17 mouse cellular contexts compared by ENCODE assay signal in genomic region chr2:90559015-90559687, GRCm38 (mm10). TPM values are rescaled to one million over a fixed set of nuclear protein-coding genes. Genes with fewer than 3 reads are reported as not detected.
A peak's percentile ranks its signal among the peaks of the same experiment; 100 is the strongest.
DNase-seq lines count a peak whose midpoint lies in the region; ATAC-seq and TF ChIP-seq lines count a peak whose summit lies in the region.
"Had no signal": no experiment of that assay in that cellular context is flagged by ENCODE, and none has a peak within 500 bp of the region (broad histone marks: within the 10 kb centered on the region; RNA-seq: fewer than 3 reads in every experiment).

No protein-coding gene starts in this region.

- WGBS in heart, embryonic 11.5 days (ENCODE audit: insufficient replicate concordance), result 76% methylated on average over 2 of the region's 2 CpGs
- 64% methylated on average over 2 of the region's 2 CpGs for WGBS in heart, adult 2 months
- 43% methylated on average over 2 of the region's 2 CpGs for WGBS in macrophage (ENCODE audit: missing documents)
- WGBS in hindbrain, embryonic 12.5 days, result 82% methylated on average over 2 of the region's 2 CpGs

- intact Hi-C loops in heart, adult 2 months (cut with DNase I), result no loop called here

- no peak for TF ChIP-seq POLR2A in heart, adult 2 months (IDR thresholded peaks at IDR 0.05; ENCODE audit: insufficient read depth, low read depth, low read length)

- H3K27me3 ChIP-seq in heart, embryonic 11.5 days (ENCODE audit: control insufficient read depth, insufficient read depth, low read length), result no peaks in the 10 kb centered on the region
- no peaks in the 10 kb centered on the region for H3K27me3 ChIP-seq in heart, adult 2 months (ENCODE audit: control insufficient read depth, insufficient read depth, low read length)
- no peaks in the 10 kb centered on the region for H3K27me3 ChIP-seq in hindbrain, embryonic 12.5 days
- H3K27me3 ChIP-seq: limb, embryonic 15.5 days; neural tube, embryonic 15.5 days had no signal

- H3K9ac ChIP-seq in heart, embryonic 11.5 days (ENCODE audit: low read depth, low read length), result no peak overlapping the region
- no peak overlapping the region for H3K9ac ChIP-seq in heart, adult 2 months (ENCODE audit: low read depth, low read length)
- no peak overlapping the region for H3K9ac ChIP-seq in hindbrain, embryonic 12.5 days
- H3K9ac ChIP-seq: limb, embryonic 15.5 days; neural tube, embryonic 15.5 days had no signal

- no peak overlapping the region for H3K4me3 ChIP-seq in heart, embryonic 11.5 days (ENCODE audit: low read depth, low read length)
- no peak overlapping the region for H3K4me3 ChIP-seq in heart, adult 2 months
- H3K4me3 ChIP-seq in macrophage (ENCODE audit: inconsistent target), result no peak overlapping the region
- H3K4me3 ChIP-seq in hindbrain, embryonic 12.5 days, result no peak overlapping the region
- H3K4me3 ChIP-seq: limb, embryonic 15.5 days; myocyte; neural tube, embryonic 15.5 days had no signal

- no peak for DNase-seq in heart, adult 2 months
- peak; percentile 43 for DNase-seq in ES-CJ7 (ENCODE audit: low read depth, low spot score)
- DNase-seq: cerebellum, adult 8-10 months; gastrocnemius, postnatal 25 days; kidney, adult 18-20 months; kidney, postnatal 10 days; lung, postnatal 10 days had no signal

- no peaks in the 10 kb centered on the region for H3K9me3 ChIP-seq in heart, embryonic 11.5 days (replicated peaks; ENCODE audit: control insufficient read depth, low read length)
- no peaks in the 10 kb centered on the region for H3K9me3 ChIP-seq in hindbrain, embryonic 12.5 days (replicated peaks)
- H3K9me3 ChIP-seq: limb, embryonic 15.5 days; neural tube, embryonic 15.5 days had no signal

- peaks cover 24% of the 10 kb centered on the region for H3K4me1 ChIP-seq in heart, embryonic 11.5 days (ENCODE audit: control insufficient read depth, insufficient read depth, low read length)
- H3K4me1 ChIP-seq in heart, adult 2 months (ENCODE audit: control insufficient read depth, insufficient read depth, low read length), result peaks cover 2% of the 10 kb centered on the region
- peaks cover 8% of the 10 kb centered on the region for H3K4me1 ChIP-seq in hindbrain, embryonic 12.5 days
- H3K4me1 ChIP-seq: limb, embryonic 15.5 days had no signal

- no peak overlapping the region for H3K4me2 ChIP-seq in heart, embryonic 11.5 days
- H3K4me2 ChIP-seq in hindbrain, embryonic 12.5 days (replicated peaks), result no peak overlapping the region
- H3K4me2 ChIP-seq: limb, embryonic 15.5 days; midbrain, embryonic 11.5 days; neural tube, embryonic 15.5 days had no signal

- no peak for TF ChIP-seq CTCF in heart, adult 2 months (IDR thresholded peaks at IDR 0.05)

- no peaks in the 10 kb centered on the region for H3K79me2 ChIP-seq in heart, adult 2 months (replicated peaks; ENCODE audit: control insufficient read depth, insufficient read depth, low read length)
- H3K79me2 ChIP-seq in macrophage (ENCODE audit: inconsistent target), result peaks cover 100% of the 10 kb centered on the region

- no peak for TF ChIP-seq EP300 in heart, adult 2 months (IDR thresholded peaks at IDR 0.05; ENCODE audit: insufficient read depth, low read depth, low read length)

- peak overlapping the region; percentile 74 for H3K27ac ChIP-seq in heart, embryonic 11.5 days (ENCODE audit: low read depth, low read length)
- H3K27ac ChIP-seq in heart, adult 2 months, result no peak overlapping the region
- peak overlapping the region; percentile 69 for H3K27ac ChIP-seq in macrophage
- H3K27ac ChIP-seq in hindbrain, embryonic 12.5 days, result no peak overlapping the region
- H3K27ac ChIP-seq: limb, embryonic 15.5 days; neural tube, embryonic 15.5 days had no signal

- H3K36me3 ChIP-seq in heart, embryonic 11.5 days (ENCODE audit: control insufficient read depth, insufficient read depth, low read length), result no peaks in the 10 kb centered on the region
- no peaks in the 10 kb centered on the region for H3K36me3 ChIP-seq in heart, adult 2 months (ENCODE audit: control insufficient read depth, insufficient read depth, low read length)
- no peaks in the 10 kb centered on the region for H3K36me3 ChIP-seq in macrophage (ENCODE audit: inconsistent target)
- no peaks in the 10 kb centered on the region for H3K36me3 ChIP-seq in hindbrain, embryonic 12.5 days
- H3K36me3 ChIP-seq: limb, embryonic 15.5 days; neural tube, embryonic 15.5 days had no signal

- ATAC-seq in heart, embryonic 11.5 days (replicated peaks; ENCODE audit: insufficient number of reproducible peaks, low FRiP score, low TSS enrichment), result no peak
- peak; percentile 12 for ATAC-seq in common myeloid progenitor, adult 5-6 weeks (replicated peaks; ENCODE audit: low read depth, poor library complexity, severe bottlenecking)
- no peak for ATAC-seq in cerebellum, adult (ENCODE audit: insufficient number of reproducible peaks, low FRiP score, low TSS enrichment)
- no peak for ATAC-seq in hindbrain, embryonic 12.5 days (ENCODE audit: low FRiP score)
- no peak for ATAC-seq in megakaryocyte-erythroid progenitor cell, adult 5-6 weeks (replicated peaks; ENCODE audit: low FRiP score, low TSS enrichment, poor library complexity, severe bottlenecking)

RNA-seq across cellular contexts. Expression of gene Ptprj, which starts 21.3 kb away (rescaled TPM):
- polyA plus RNA-seq in heart, embryonic 11.5 days (2014; fragmentation: Nextera tagmentation; extraction: Ambion mirVana), result 1.6 and 1.7 TPM in 2 replicates
- total RNA-seq in heart, adult 2 months (2021), result 10 to 100 TPM in 1 of 2 experiments, 1 to 10 TPM in 1; 7.4 to 10.5 TPM
- polyA plus RNA-seq in heart, adult 2 months (2012; rRNA removed), result 3.7 and 4.8 TPM in 2 replicates
- total RNA-seq in common myeloid progenitor, adult 5-6 weeks (2017), result 19.4 and 22.7 TPM in 2 replicates
- total RNA-seq in macrophage (2018; cell fraction: chromatin; rRNA removed), result 100 to 1,000 TPM; 126 to 596 (median 231) TPM
- total RNA-seq in macrophage (2018; cell fraction: cytosol; rRNA removed), result 100 to 1,000 TPM; 160 to 376 (median 210) TPM
- 100 to 1,000 TPM; 188 to 661 (median 403) TPM for total RNA-seq in macrophage (2018; cell fraction: nucleus; rRNA removed)
- 88.7 to 130 TPM (median 125 TPM) in 3 replicates for polyA plus RNA-seq in macrophage (2018)
- 3.5 TPM in 2 replicates for polyA plus RNA-seq in hindbrain, embryonic 12.5 days (2016; fragmentation: Nextera tagmentation; extraction: Ambion mirVana)
- 11.4 and 14.3 TPM in 2 replicates for total RNA-seq in megakaryocyte-erythroid progenitor cell, adult 5-6 weeks (2014; fragmentation: Nextera tagmentation)
- total RNA-seq in megakaryocyte-erythroid progenitor cell, adult 5-6 weeks (2017), result 17.5 and 18.7 TPM in 2 replicates

Comparison
In these comparisons a context has a peak if more than half of its experiments do, and no peak if none do; other contexts are left out.
1. H3K27ac ChIP-seq: peak in heart, embryonic 11.5 days (single experiment) and macrophage (single experiment); none in heart, adult 2 months (single experiment) and hindbrain, embryonic 12.5 days (single experiment).
2. RNA of gene Ptprj, which starts 21.3 kb away (polyA plus RNA-seq): 88.7 to 130 TPM in macrophage; 3.7 to 4.8 TPM in heart, adult 2 months, 3.5 TPM in hindbrain, embryonic 12.5 days and 1.6 to 1.7 TPM in heart, embryonic 11.5 days; every median in the first group is over 10 times any median in the second.